Mouse (Mus musculus): ENCODE results near the gene Bdh1. TPM values are rescaled to one million over a fixed set of nuclear protein-coding genes. Genes with fewer than 3 reads are reported as not detected.

The Bdh1 gene
- total RNA-seq, 2 experiments from 2014 or later, result 11.1 to 63.3 TPM

GRCm38 (mm10) chr16:31500532-31500931, 78.5 kb downstream of the Bdh1 start:
- DNase-seq (ENCODE audit: low spot score in 2 of 2), result no peak

- DNase-seq (ENCODE audit: low spot score in 2 of 2), result no peak
Observed at GRCm38 (mm10) chr16:31500969-31501750, 79.1 kb downstream of the Bdh1 start.

GRCm38 (mm10) chr16:31501751-31502365, 79.8 kb downstream of the Bdh1 start:
- DNase-seq (ENCODE audit: low spot score in 2 of 2), result no peak

- DNase-seq (ENCODE audit: low spot score in 2 of 2), result no peak
Observed at GRCm38 (mm10) chr16:31506665-31507456, 84.8 kb downstream of the Bdh1 start.

- no peak for DNase-seq (ENCODE audit: low spot score in 2 of 2)
Observed at GRCm38 (mm10) chr16:31507457-31507755, 85.3 kb downstream of the Bdh1 start.

- no peak for DNase-seq (ENCODE audit: low spot score in 2 of 2)
Observed at GRCm38 (mm10) chr16:31507794-31508526, 85.9 kb downstream of the Bdh1 start.

Other genes starting within 250 kb of the Bdh1 start
- 10 to 100 TPM; 49.8 to 49.9 TPM for gene Acap2, start 221.0 kb upstream of the Bdh1 start, total RNA-seq (2021)
- 10 to 100 TPM; 85.9 to 87.7 TPM for gene Ppp1r2, start 147.0 kb upstream of the Bdh1 start, total RNA-seq (2021)
- 1 to 10 TPM; 1.8 to 2.1 TPM for gene Apod, start 107.5 kb upstream of the Bdh1 start, total RNA-seq (2021)
- 10 to 100 TPM; 65.4 to 78.0 TPM for gene Dlg1, start 241.2 kb downstream of the Bdh1 start, total RNA-seq (2021)

Measured in adrenal gland, postnatal 4 days (tissue).